Mouse (Mus musculus): ENCODE data around the gene Grk3.

Grk3 gene

DNA sequence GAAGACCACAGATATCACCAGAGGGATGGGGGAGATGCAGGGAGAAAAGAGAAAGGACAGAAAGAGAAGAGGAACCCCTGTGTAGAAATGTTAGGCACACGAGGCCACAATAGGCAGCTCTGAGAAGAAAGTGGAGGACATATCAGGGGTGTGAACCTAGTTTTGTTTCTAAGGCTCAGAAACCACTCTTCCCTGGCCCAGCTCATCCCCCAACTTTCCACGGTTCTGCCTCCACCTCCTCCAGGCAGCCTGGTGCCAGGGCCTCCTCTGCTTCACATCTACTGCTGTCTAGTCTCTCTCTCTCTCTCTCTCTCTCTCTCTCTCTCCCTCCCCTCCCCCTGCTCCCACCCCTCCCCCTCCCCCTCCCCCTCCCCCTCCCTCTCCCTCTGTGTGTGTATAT is 7.1 kb downstream of the Grk3 start:
- no peak for DNase-seq (ENCODE audit: low read depth, low spot score)

DNA sequence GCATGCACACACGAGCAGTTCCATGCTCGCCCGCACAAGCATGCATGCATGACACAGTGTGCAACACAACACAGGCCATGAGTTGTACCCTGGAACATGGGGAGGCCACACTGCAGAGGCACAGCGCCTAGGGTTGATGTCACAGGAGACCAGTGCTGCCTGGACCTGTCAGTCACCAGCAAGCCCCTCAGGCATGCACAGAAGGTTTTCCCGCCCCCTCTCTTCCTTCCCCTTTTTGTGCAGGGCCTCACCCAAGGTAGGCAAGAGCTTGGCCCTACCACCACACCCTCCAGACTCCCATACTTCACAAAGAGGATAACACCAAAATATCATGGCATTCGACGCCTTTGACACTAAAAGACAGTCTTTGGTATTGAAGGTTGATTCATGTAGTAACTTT is 8.6 kb downstream of the Grk3 start:
- no peak for DNase-seq (ENCODE audit: low read depth, low spot score)

DNA sequence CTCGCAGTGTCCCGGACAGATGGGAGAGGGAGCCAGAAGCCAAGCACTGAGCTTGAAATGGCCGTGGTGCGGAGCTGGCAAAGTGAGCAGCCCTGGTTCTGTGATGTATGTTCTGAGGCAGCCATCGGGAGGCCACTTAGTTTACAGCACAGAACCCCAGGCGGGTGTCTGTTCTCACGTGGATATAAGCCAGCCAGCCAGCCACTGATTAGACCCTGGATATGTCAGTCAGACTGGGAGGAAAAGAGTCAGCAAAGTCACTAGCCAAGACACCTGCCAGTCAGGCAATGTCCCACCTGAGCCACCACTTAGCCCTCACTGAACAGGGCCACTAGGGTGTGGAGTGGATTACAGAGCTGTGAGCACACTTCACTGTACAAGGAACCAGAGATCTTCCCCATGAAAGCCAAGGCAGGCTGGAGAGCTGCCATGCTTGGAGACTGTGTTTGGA is 9.6 kb downstream of the Grk3 start:
- DNase-seq (ENCODE audit: low read depth, low spot score), result no peak

DNA sequence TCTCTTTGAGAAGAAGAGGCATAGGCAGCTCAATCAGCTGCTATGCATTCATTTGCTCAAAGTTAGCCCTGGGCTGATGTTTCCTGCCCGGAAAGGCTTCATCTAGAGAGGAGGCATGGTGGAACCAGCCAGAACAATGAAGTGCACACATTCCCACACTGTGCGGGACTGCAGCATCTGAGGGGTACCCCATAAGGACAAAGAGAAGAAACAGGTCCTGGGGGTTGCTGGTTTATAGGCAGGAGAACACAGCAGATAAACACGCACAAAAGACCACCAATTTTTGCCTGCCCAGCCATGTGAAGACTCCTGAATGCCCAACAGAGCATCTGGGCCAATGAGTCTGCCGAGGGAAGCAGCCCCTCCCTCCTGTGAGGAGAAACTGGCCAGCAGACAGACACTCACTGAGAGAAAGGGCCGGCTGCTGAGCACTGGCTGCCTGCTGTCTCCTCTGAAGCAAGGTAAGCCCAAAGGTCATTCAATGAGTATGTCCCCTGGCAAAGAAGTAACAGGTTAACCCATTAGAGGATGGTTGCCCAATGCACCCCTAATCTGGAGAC is 12.7 kb downstream of the Grk3 start:
- no peak for DNase-seq (ENCODE audit: low read depth, low spot score)

DNA sequence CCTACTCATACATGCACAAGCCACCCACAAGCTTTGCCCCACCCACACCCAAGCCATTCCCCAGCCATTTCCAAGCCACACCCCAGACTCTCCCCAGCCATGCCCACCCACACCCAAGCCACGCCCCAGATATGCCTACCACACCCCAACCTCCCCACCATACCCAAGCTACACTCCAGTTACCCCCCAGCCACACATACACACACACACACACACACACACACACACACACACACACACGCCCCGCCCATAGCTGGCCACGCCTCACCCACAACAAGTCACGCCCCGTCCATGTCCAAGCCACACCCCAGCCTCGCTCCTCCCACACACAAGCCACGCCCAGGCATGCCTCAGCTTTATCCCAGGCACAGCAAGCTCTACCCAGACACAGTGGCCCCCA is 16.4 kb downstream of the Grk3 start:
- no peak for DNase-seq (ENCODE audit: low read depth, low spot score)

DNA sequence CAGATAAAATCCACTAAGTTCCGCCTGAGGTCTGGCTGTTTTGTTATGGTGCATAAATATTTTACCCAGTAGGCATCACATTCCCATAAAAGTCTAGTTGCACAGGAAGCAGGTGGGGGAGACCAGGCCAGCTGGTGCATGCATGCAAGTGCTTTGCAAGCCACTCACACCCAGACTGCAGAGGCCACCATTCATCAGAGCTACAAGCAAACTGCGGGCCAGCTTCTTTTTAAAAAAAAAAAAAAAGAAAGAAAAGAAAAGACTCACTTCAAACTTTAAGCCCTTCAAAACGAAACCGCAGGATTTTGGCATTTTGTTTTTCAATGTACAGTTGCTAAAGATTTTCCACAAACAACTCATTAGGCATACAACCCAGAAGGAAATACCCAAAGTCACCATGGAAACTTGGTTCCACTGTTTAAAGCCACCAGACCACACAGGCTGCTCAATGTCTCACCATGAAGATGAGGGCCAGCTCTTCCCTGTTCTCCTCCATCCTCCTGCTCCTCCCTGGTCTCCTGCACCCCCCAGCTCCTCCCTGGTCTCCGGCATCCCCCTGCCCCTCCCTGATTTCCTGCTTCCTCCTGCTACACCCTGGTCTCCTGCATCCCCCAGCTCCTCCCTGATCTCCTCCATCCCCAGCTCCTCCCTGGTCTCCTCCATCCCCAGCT is 17.9 kb downstream of the Grk3 start:
- no peak for DNase-seq (ENCODE audit: low read depth, low spot score)

DNA sequence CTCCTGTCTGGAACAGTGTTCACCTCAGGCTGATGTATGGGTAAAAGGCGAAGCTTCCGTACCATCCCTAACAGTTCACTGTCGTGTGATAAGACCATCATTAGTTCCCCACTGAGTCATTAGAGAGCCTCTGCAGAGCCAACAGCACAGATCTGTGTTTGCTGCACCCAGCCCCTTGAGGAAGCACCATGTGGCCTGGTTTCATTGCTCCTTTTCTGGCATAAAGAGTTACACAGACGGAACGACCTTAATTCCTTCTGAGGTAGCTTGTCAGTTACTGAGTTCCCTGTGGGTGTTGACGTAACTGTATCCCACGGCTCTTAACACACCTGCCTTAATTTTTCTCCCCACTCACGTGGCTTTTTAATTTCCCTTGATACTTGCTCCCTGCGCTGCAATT is 24.3 kb downstream of the Grk3 start:
- no peak for DNase-seq (ENCODE audit: low read depth, low spot score)

DNA sequence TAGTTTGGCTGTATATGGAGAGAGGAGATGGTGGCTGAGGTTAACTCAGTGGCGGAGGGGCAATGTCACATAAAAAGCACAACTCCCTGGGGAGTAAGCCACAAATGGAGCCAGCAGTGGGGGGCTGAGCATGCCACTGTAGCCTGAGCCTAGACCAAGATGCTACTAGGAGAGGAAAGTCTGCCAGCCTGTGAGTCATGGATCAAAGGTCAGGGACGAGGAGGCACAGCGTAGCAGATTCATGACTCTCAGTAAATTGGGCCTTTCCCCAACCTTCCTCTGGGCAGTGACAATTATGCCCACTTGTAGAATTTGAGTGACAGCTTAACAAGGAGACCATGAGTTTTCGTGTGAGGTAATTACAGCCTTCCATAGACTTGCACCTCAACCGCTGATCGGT is 33.7 kb downstream of the Grk3 start:
- DNase-seq (ENCODE audit: low read depth, low spot score), result no peak

DNA sequence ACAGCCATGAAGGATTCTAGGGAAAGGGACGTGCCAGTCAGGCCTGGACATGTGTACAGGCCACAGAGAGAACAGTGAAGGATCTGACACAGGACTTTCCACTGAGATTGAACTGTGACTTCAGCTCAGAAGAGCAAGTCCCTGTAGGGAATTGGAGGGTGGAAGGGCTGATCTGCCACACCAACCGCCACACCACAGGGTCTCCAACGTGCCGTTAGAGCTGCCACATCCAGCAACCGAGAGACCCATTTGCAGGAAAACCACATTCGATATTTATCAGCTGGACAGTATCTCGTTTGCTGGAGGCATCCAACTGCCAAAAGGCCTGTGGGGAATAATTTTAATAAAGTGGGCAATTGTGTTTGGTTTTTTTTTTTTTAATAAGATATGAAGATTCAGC is 35.9 kb downstream of the Grk3 start:
- no peak for DNase-seq (ENCODE audit: low read depth, low spot score)

DNA sequence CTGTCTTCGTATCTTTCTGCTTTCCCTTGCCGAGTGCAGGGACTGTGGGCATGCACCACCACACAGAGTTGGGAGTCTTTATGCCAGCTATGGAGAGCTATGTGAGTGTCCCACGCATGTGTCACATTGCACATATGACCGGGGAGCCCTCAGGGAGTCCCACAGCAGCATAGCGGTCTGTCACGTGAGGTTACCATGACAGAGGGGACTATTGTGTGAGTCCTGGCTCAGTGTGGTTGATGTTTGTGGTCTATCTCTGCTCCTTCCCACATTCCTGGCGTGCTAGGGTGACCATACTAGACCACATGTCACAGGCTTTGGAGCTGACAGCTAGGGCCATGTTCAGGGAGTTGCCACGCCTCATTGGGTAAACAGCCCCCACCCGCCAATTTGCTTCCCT is 36.4 kb downstream of the Grk3 start:
- DNase-seq (ENCODE audit: low read depth, low spot score), result no peak

DNA sequence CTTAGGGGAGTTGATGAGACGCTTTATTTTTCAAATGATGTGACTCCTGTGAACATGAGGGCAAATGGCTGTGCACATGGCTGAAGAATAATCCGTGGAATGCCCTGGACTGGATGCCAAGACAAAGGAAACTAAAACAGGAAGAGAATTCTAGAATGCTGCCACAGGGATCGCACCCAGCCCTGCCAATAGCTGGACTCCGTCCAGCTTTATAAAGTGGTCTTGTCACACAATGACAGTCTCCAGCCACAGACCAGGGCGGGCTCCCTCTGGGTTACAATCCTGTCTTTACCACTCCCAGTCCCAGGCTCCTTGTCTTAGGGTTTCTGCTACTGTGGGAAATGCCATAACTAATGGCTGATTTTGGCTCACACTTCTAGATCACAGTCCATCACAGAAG is 38.5 kb downstream of the Grk3 start:
- DNase-seq (ENCODE audit: low read depth, low spot score), result no peak

DNA sequence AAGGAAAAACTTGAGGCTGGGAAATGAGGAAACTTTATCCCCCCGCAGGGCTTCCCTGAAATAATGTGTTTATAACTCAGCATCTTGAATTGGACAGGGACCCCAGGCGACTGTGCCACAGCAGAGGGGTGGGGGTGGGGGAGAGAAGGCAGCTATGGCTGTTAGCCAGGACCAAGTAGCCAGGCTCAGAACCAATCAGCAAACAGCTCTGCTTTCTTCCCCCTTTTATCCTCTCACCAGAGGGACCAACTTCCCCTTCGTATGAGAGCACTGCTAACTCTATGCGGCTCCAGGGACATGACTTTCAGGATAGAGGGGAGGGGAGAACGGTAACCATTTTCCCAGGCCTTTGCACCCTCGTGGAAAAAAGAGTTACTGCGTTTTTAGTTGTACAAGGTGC is 42.0 kb downstream of the Grk3 start:
- DNase-seq (ENCODE audit: low read depth, low spot score), result no peak

DNA sequence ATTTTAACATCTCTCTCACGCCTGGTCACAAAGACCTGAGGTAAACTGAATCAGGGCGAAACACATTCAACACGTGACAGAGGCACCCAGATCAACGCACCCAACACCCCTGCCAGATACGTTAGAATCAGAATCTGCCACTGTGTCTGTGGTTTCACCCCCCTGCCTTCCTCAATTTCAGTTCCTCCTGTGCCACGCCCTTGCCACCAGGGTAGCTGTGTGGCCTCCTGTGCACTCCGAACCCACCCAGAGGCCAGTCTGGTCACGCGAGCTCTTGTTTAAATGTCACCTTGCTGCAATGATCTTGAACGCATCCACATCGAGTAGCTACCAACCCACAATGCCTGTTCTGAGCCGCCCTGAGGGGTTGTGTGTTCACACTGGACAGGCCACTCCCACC is 43.3 kb downstream of the Grk3 start:
- no peak for DNase-seq (ENCODE audit: low read depth, low spot score)

DNA sequence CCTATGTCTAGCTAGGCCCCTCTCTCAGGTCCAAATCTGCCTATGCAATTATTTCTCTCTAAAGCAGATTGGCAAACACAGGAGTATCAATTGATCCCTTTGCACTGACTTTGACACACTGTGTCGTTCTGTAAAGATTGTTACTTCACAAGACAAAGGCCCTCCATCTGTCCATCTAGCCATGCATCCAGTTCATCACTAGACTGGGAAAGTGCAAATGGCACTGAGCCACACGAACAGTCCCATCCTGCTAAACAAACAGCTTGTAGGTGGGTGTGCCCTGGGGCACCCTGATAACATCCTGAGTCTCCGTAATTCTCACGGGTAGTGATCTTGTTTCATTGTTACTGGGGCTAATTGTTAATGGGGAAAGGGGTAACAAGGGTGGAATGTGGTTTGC is 52.1 kb downstream of the Grk3 start:
- no peak for DNase-seq (ENCODE audit: low read depth, low spot score)

DNA sequence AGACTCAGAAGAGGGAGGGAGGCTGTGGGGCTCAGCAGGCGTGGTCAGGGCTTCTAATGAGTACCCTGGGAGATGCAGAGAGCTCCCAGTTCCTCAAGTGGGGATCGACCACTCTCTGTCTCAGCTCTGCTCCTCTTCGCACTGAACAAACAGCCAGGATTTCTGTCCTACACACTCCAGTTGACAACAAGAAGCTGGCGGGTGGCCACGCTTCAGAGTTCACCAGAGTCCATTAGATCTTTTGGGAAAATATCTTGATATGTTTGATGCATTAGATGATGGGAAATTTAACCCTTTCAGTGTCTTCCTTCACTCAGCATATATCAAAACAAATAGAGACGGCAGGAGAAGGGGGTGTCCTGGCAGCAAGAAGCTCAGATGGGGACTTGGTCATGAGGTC is 53.4 kb downstream of the Grk3 start:
- DNase-seq (ENCODE audit: low read depth, low spot score), result no peak

DNA sequence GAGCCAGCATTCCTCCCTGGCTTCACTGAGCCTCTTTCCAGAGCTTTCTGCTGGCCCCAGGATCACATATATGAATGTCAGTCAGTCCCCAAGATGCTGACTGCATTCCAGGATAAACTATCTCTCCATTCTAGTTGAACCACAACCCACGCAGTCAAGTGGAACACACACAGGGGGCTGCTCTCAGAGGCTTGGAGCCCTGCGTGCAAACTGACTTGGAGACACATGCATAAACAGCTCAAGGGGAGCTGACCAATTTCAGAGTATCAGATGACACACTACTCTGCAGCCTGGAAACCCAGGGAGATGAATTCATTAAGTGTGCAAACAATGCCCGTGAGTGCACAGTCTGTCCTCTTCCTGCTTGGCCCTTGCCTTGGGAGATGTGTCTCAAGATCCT is 54.7 kb downstream of the Grk3 start:
- no peak for DNase-seq (ENCODE audit: low read depth, low spot score)

DNA sequence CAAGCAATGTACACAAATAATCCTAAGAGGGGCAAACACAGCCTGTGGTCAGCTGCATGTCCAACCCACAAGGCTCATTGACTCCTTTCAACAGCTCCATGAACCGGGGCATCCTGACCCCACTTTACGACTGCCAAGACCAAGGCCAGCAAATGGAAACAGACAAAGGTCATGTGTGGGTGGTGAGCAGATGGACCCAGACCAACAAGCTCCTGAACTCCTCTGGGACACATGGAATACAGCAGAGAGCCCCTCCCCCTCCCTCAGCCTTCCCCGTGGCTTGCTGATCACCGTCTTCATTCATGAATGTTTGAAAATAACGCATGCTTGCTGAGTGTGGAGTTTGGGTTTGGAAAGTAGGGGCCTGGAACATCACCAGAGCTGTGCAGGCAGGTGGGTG is 57.3 kb downstream of the Grk3 start:
- DNase-seq (ENCODE audit: low read depth, low spot score), result no peak

DNA sequence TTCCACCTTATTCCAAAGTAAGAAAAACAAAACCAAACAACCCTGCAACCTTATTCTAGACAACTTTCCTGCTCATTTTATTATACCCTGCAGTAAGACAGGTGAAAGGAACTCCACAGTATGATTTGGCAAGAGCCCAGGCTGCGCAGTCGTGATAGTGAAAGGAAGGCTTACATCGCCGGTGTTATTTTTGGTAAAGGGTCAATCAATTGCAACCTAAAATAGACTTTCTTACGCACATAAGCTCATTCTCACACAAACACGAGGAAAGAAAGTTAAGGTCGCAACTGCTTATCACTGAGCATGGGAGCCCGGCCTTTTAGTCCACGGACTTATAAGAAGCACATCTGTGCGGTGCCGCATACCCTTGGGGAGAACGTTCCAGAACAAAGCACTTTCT is 58.8 kb downstream of the Grk3 start:
- no peak for DNase-seq (ENCODE audit: low read depth, low spot score)

DNA sequence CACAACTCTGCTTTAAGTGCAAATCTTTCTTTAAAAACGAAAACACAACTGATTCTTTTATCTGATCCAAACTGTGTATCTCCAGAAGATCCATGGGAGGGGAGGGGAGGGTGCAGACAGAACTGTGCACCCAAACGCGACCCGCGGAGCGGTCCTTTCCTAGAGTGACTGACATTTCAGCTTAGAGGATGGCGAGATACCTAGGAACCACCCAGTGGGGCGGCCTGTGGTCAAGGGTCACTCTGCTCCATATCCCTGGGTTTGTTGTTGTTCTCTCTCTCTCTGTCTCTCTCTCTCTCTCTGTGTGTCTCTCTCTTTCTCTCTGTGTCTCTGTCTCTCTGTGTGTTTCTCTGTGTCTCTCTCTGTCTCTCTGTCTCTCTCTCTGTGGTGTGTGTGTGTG is 59.2 kb downstream of the Grk3 start:
- no peak for DNase-seq (ENCODE audit: low read depth, low spot score)

DNA sequence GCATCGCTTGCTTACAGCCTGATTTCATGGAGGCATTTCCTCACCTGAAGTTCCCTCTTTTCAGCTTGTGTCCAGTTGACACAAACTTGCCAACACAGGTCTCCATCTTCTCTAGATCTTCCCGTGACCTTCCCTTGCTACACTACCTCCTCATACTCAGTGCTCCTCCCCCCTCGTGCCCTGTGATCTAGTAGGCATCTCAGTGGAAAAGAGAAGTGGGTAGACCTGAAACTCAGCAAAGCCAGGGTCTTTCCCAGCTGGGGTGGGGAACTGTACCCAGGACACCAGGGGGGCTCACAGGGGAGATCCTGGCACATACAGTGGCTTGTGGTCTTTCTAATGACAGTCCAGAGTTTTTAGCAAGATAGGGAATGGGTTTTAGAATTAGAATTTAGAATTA is 64.7 kb downstream of the Grk3 start:
- no peak for DNase-seq (ENCODE audit: low read depth, low spot score)

DNA sequence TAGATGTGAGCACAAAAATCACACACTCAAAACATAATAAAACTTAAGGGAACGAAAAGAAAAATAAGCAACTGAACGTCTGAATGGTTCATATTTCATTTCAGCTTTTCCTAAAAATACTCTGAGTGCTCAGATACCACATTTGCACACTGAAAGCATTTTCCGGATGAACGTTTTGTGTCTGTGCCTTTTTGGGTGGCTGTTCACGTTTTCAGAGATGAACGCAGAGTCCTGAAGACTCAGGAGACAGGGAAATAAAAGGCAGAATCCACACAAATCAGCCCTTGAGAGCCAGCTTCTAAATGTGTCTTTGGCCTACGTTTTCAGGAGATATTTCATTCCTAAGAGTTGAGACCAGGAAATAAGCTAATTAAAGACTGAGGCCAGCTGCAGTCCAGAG is 69.7 kb downstream of the Grk3 start:
- peak; percentile 49 for DNase-seq (ENCODE audit: low read depth, low spot score)

DNA sequence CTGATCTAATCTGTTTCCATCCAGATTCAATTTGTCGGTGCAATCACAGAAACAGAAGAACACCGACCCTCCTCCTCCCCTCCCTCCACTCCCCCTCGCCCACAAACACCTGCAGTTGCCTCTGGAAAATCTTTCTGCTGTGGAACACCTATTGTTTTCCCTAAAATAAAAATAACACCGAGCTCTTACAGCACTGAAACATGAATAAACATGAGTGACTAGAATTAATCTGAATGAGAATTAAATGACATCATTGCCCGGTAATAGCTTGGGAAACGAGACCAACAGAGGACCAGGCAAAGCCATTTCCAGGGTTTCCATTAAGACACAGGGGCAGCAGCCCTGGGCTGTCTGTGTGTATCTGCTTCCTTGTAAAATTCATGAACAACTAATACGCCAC is 73.3 kb downstream of the Grk3 start:
- DNase-seq (ENCODE audit: low read depth, low spot score), result no peak

DNA sequence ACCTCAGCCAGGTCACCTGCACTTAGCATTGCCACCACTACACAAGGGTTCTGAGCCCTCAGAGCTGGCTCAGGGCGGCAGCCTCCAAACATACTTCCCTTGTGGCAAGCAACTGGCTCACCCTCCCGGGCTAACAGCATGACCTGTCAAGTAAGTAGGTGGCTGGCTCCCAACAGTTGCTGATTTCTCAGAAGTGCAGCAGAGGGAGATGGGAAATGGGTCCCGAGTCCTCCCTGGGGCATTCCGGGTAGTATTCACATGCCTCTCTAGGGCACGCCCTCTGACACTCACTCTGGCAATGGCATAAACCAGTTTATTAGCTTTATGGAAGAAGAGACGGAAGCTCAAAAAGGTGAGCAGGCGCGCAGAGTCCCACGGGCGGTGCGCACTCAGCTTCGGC is 74.6 kb downstream of the Grk3 start:
- DNase-seq (ENCODE audit: low read depth, low spot score), result no peak

DNA sequence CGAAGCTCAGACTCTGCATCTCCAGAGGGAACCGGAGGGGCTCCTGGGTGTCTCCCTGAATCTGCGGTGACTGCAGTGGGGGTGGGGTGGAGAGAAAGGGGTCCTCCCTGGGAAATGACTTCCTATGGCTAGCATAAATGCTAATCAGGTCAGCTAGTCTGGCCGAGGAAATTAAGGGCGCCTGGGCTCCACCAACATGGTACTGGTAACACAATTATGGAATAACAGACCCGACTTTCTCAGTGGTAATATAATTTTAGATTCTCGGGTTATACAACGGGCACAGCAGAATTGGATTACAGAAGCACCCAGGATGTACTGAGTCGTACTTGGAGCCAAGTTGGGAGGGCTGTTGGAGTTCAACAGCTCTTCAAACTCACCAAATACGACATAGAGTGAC is 79.0 kb downstream of the Grk3 start:
- no peak for DNase-seq (ENCODE audit: low read depth, low spot score)

Measured in telencephalon, adult 2 months (tissue).